Mouse (Mus musculus): Measurements from ENCODE around the gene Sv2a. TPM values are rescaled to one million over a fixed set of nuclear protein-coding genes. Genes with fewer than 3 reads are reported as not detected.

Sv2a gene
- polyA plus RNA-seq, 1 experiment from 2014 or later, result 72.0 TPM

- no peak overlapping the region for H3K9ac ChIP-seq (replicated peaks)
Observed at GRCm38 (mm10) chr3:96178427-96178826, 2.5 kb upstream of the Sv2a start.

GRCm38 (mm10) chr3:96178902-96179301 lies 2.0 kb upstream of the Sv2a start:
- ATAC-seq, result no peak
- Histone ChIP-seq H3K4me1 (replicated peaks) (peaks cover 41% of the 10 kb centered on the region), H3K9ac (replicated peaks) (no peak overlapping the region), H3K36me3 (peaks cover 46% of the 10 kb centered on the region), H3K27ac (no peak overlapping the region), H3K9me3 (no peaks in the 10 kb centered on the region), H3K4me3 (replicated peaks) (no peak overlapping the region), H3K27me3 (no peaks in the 10 kb centered on the region), H3K4me2 (replicated peaks) (no peak overlapping the region)
- 86% methylated on average over 2 of the region's 2 CpGs for WGBS

More at GRCm38 (mm10) chr3:96178427-96178826, 2.5 kb upstream of the Sv2a start:
- Histone ChIP-seq H3K4me1 (replicated peaks) (peaks cover 44% of the 10 kb centered on the region), H3K27ac (no peak overlapping the region), H3K27me3 (no peaks in the 10 kb centered on the region), H3K9me3 (no peaks in the 10 kb centered on the region), H3K4me3 (replicated peaks) (no peak overlapping the region), H3K4me2 (replicated peaks) (no peak overlapping the region), H3K36me3 (peaks cover 47% of the 10 kb centered on the region)
- WGBS, result 94% methylated on average over 4 of the region's 4 CpGs
- no peak for ATAC-seq

- no peak overlapping the region for H3K4me2 ChIP-seq (replicated peaks)
- H3K9ac ChIP-seq (replicated peaks), result no peak overlapping the region
- H3K9me3 ChIP-seq, result no peaks in the 10 kb centered on the region
- peaks cover 35% of the 10 kb centered on the region for H3K4me1 ChIP-seq (replicated peaks)
- 62% methylated on average over 4 of the region's 4 CpGs for WGBS
- no peak for ATAC-seq
- H3K27ac ChIP-seq, result no peak overlapping the region
- peaks cover 40% of the 10 kb centered on the region for H3K36me3 ChIP-seq
- H3K27me3 ChIP-seq, result no peaks in the 10 kb centered on the region
- no peak overlapping the region for H3K4me3 ChIP-seq (replicated peaks)
Observed at GRCm38 (mm10) chr3:96179531-96179930, 1.4 kb upstream of the Sv2a start.

- H3K27ac ChIP-seq, result peak overlapping the region; percentile 82
- no peaks in the 10 kb centered on the region for H3K27me3 ChIP-seq
- H3K36me3 ChIP-seq, result peaks cover 33% of the 10 kb centered on the region
- H3K4me3 ChIP-seq (replicated peaks), result peak overlapping the region; percentile 69
- H3K4me2 ChIP-seq (replicated peaks), result peak overlapping the region; percentile 67
- peak overlapping the region; percentile 85 for H3K9ac ChIP-seq (replicated peaks)
- ATAC-seq, result peak; percentile 51
- H3K4me1 ChIP-seq (replicated peaks), result peaks cover 29% of the 10 kb centered on the region
- WGBS, result 39% methylated on average over 12 of the region's 12 CpGs
- no peaks in the 10 kb centered on the region for H3K9me3 ChIP-seq
Observed at GRCm38 (mm10) chr3:96181510-96182381, 795 bp downstream of the Sv2a start.

- H3K36me3 ChIP-seq, result peaks cover 35% of the 10 kb centered on the region
- peaks cover 29% of the 10 kb centered on the region for H3K4me1 ChIP-seq (replicated peaks)
- H3K9ac ChIP-seq (replicated peaks), result peak overlapping the region; percentile 85
- H3K4me2 ChIP-seq (replicated peaks), result peak overlapping the region; percentile 67
- peak overlapping the region; percentile 82 for H3K27ac ChIP-seq
- H3K9me3 ChIP-seq, result no peaks in the 10 kb centered on the region
- no peaks in the 10 kb centered on the region for H3K27me3 ChIP-seq
- 22% methylated on average over 4 of the region's 4 CpGs for WGBS
- peak overlapping the region; percentile 69 for H3K4me3 ChIP-seq (replicated peaks)
- ATAC-seq, result no peak
Observed at GRCm38 (mm10) chr3:96182382-96182776, 1.4 kb downstream of the Sv2a start.

- no peak for ATAC-seq
- H3K27ac ChIP-seq, result no peak overlapping the region
- H3K9me3 ChIP-seq, result no peaks in the 10 kb centered on the region; the same call in 1 of the 2 replicates
- H3K9ac ChIP-seq (replicated peaks), result no peak overlapping the region
- no peak overlapping the region for H3K4me3 ChIP-seq (replicated peaks)
- H3K27me3 ChIP-seq, result no peaks in the 10 kb centered on the region
- peaks cover 14% of the 10 kb centered on the region for H3K4me1 ChIP-seq (replicated peaks)
- no peak overlapping the region for H3K4me2 ChIP-seq (replicated peaks)
- WGBS, result 71% methylated on average over 12 of the region's 12 CpGs
- peaks cover 71% of the 10 kb centered on the region for H3K36me3 ChIP-seq
Observed at GRCm38 (mm10) chr3:96192977-96193376, 12.0 kb downstream of the Sv2a start.

- no peak overlapping the region for H3K4me2 ChIP-seq (replicated peaks)
- no peaks in the 10 kb centered on the region; the same call in 1 of the 2 replicates for H3K9me3 ChIP-seq
- no peak overlapping the region for H3K4me3 ChIP-seq (replicated peaks)
- no peak overlapping the region for H3K9ac ChIP-seq (replicated peaks)
- H3K36me3 ChIP-seq, result peaks cover 54% of the 10 kb centered on the region
- H3K27me3 ChIP-seq, result no peaks in the 10 kb centered on the region
- H3K4me1 ChIP-seq (replicated peaks), result peaks cover 17% of the 10 kb centered on the region
- no peak for ATAC-seq
- H3K27ac ChIP-seq, result no peak overlapping the region; the same call in 1 of the 2 replicates
- WGBS, result 90% methylated on average over 10 of the region's 10 CpGs
Observed at GRCm38 (mm10) chr3:96194966-96195365, 14.0 kb downstream of the Sv2a start.

- no peak overlapping the region for H3K27ac ChIP-seq
Observed at GRCm38 (mm10) chr3:96195616-96196313, 14.8 kb downstream of the Sv2a start.

GRCm38 (mm10) chr3:96196437-96197128 lies 15.6 kb downstream of the Sv2a start:
- Histone ChIP-seq H3K27me3 (no peaks in the 10 kb centered on the region), H3K9me3 (no peaks in the 10 kb centered on the region; the same call in 1 of the 2 replicates), H3K4me1 (replicated peaks) (peaks cover 17% of the 10 kb centered on the region), H3K9ac (replicated peaks) (peak overlapping the region; percentile 88), H3K4me2 (replicated peaks) (peak overlapping the region; percentile 93), H3K36me3 (peaks cover 40% of the 10 kb centered on the region), H3K4me3 (replicated peaks) (peak overlapping the region; percentile 71), H3K27ac (peak overlapping the region; percentile 96)
- 19% methylated on average over 27 of the region's 27 CpGs for WGBS
- ATAC-seq, result peak; percentile 65

More at GRCm38 (mm10) chr3:96195616-96196313, 14.8 kb downstream of the Sv2a start:
- peaks cover 46% of the 10 kb centered on the region for H3K36me3 ChIP-seq
- H3K9ac ChIP-seq (replicated peaks), result no peak overlapping the region
- peak overlapping the region; percentile 71; the same call in 1 of the 2 replicates for H3K4me3 ChIP-seq (replicated peaks)
- H3K4me2 ChIP-seq (replicated peaks), result peak overlapping the region; percentile 93
- peaks cover 17% of the 10 kb centered on the region for H3K4me1 ChIP-seq (replicated peaks)
- H3K27me3 ChIP-seq, result no peaks in the 10 kb centered on the region
- no peaks in the 10 kb centered on the region; the same call in 1 of the 2 replicates for H3K9me3 ChIP-seq
- no peak for ATAC-seq
- WGBS, result 94% methylated on average over 11 of the region's 11 CpGs

- under 1% methylated on average over 50 of the region's 50 CpGs for WGBS
- ATAC-seq, result peak; percentile 97
- H3K9ac ChIP-seq (replicated peaks), result peak overlapping the region; percentile 88
- H3K4me1 ChIP-seq (replicated peaks), result peaks cover 17% of the 10 kb centered on the region
- peak overlapping the region; percentile 93 for H3K4me2 ChIP-seq (replicated peaks)
- peaks cover 34% of the 10 kb centered on the region for H3K36me3 ChIP-seq
- H3K27me3 ChIP-seq, result no peaks in the 10 kb centered on the region
- peak overlapping the region; percentile 71 for H3K4me3 ChIP-seq (replicated peaks)
- peak overlapping the region; percentile 96 for H3K27ac ChIP-seq
- no peaks in the 10 kb centered on the region; the same call in 1 of the 2 replicates for H3K9me3 ChIP-seq
Observed at GRCm38 (mm10) chr3:96197129-96197749, 16.3 kb downstream of the Sv2a start.

GRCm38 (mm10) chr3:96198181-96198580 lies 17.2 kb downstream of the Sv2a start:
- Histone ChIP-seq H3K4me1 (replicated peaks) (peaks cover 17% of the 10 kb centered on the region), H3K4me3 (replicated peaks) (peak overlapping the region; percentile 71), H3K36me3 (peaks cover 26% of the 10 kb centered on the region), H3K27me3 (no peaks in the 10 kb centered on the region), H3K9me3 (no peaks in the 10 kb centered on the region; the same call in 1 of the 2 replicates), H3K27ac (no peak overlapping the region), H3K4me2 (replicated peaks) (peak overlapping the region; percentile 93), H3K9ac (replicated peaks) (no peak overlapping the region; the same call in 1 of the 2 replicates)
- peak; percentile 12; the same call in 1 of the 2 replicates for ATAC-seq
- WGBS, result 3% methylated on average over 6 of the region's 6 CpGs

All from midbrain, embryonic 13.5 days (tissue).